Mouse (Mus musculus): ENCODE results near the gene Pgpep1. TPM values are rescaled to one million over a fixed set of nuclear protein-coding genes. Genes with fewer than 3 reads are reported as not detected.

Pgpep1 gene
- polyA plus RNA-seq, 1 experiment from 2014 or later, result 59.8 TPM

DNA sequence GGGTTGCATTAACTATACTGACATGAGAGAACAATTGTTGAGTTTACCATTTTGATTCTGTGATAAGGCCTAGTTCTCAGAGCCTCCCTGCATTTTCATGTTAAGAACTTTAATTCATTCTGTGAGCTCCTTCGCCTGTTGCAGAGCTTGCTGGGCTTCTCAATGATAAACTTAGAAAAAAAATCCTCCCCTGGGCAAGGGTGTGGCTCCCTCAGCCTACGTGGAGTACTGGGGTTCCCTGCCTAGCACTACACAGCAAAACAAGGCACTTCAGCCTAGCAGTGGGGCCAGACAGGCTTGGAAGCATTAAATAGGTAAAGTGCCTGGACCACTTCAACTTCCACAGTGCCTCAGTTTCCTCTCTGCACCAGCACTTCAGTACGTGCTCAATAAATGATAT lies 21.2 kb upstream of the Pgpep1 start:
- Histone ChIP-seq H3K4me2 (ENCODE audit: low read depth, low read length) (no peak overlapping the region), H3K9me3 (ENCODE audit: control insufficient read depth, low read length) (no peaks in the 10 kb centered on the region), H3K4me3 (ENCODE audit: low read depth, low read length) (no peak overlapping the region), H3K27me3 (replicated peaks; ENCODE audit: control insufficient read depth, insufficient read depth, low read length) (no peaks in the 10 kb centered on the region), H3K9ac (ENCODE audit: low read depth, low read length) (no peak overlapping the region), H3K27ac (replicated peaks; ENCODE audit: low read depth, low read length) (no peak overlapping the region), H3K36me3 (ENCODE audit: control insufficient read depth, insufficient read depth, low read length) (peaks cover 25% of the 10 kb centered on the region; the same call in 1 of the 2 replicates), H3K4me1 (ENCODE audit: control insufficient read depth, insufficient read depth, low read length) (peaks cover 11% of the 10 kb centered on the region)
- no peak for DNase-seq (ENCODE audit: low spot score)
- WGBS, result 51% methylated on average over 3 of the region's 3 CpGs
- no peak for ATAC-seq (ENCODE audit: low read depth)

DNA sequence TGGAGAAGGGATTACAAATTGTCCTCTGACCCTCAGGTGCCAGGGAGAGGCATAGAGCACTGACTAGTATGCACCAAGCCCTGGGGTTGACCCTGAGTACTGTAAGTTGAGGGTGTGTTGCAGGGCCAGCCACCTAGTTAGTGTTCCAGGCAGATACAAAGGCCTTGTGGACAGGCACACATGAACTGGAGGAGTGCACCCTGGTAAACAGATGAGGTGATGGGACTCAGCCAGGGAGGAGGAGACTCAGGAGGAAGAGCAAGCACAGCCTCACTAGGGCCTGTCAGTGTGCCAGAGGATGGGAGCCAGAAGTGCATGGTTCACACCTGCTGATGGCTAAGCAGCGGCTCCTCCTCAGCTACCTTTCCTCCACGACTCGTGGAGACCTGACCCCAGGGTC lies 19.9 kb upstream of the Pgpep1 start:
- no peak overlapping the region for H3K4me2 ChIP-seq (ENCODE audit: low read depth, low read length)
- H3K9me3 ChIP-seq (ENCODE audit: control insufficient read depth, low read length), result no peaks in the 10 kb centered on the region
- H3K4me1 ChIP-seq (ENCODE audit: control insufficient read depth, insufficient read depth, low read length), result peaks cover 11% of the 10 kb centered on the region
- no peaks in the 10 kb centered on the region for H3K27me3 ChIP-seq (replicated peaks; ENCODE audit: control insufficient read depth, insufficient read depth, low read length)
- no peak overlapping the region for H3K27ac ChIP-seq (replicated peaks; ENCODE audit: low read depth, low read length)
- WGBS, result 75% methylated on average over 3 of the region's 3 CpGs
- DNase-seq (ENCODE audit: low spot score) (no peak), ATAC-seq (ENCODE audit: low read depth) (no peak)
- H3K9ac ChIP-seq (ENCODE audit: low read depth, low read length), result no peak overlapping the region
- H3K4me3 ChIP-seq (ENCODE audit: low read depth, low read length), result no peak overlapping the region
- peaks cover 25% of the 10 kb centered on the region; the same call in 1 of the 2 replicates for H3K36me3 ChIP-seq (ENCODE audit: control insufficient read depth, insufficient read depth, low read length)

DNA sequence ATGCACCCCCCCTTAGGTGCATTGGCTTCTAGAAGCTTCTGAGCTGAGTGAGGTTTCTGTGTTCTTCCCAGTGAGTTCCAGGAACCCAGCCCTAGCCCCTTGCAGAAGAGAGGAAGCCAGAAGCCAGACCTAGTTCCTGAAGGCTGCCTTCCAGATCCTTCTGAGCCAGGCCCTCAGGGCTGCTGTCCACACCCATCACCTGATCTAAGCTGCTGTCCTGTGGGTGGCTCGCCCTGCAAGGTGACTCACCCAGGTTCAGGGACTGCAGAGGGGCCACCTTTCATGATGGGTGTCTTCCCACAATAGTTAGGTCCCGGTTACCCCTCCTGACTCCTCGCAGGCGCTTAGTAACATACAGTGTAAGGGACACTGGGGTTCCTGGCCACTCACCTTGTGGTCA lies 19.2 kb upstream of the Pgpep1 start:
- Histone ChIP-seq H3K4me2 (ENCODE audit: low read depth, low read length) (no peak overlapping the region), H3K4me1 (ENCODE audit: control insufficient read depth, insufficient read depth, low read length) (peaks cover 11% of the 10 kb centered on the region), H3K27ac (replicated peaks; ENCODE audit: low read depth, low read length) (no peak overlapping the region), H3K36me3 (ENCODE audit: control insufficient read depth, insufficient read depth, low read length) (peaks cover 25% of the 10 kb centered on the region; the same call in 1 of the 2 replicates), H3K9me3 (ENCODE audit: control insufficient read depth, low read length) (no peaks in the 10 kb centered on the region), H3K27me3 (replicated peaks; ENCODE audit: control insufficient read depth, insufficient read depth, low read length) (no peaks in the 10 kb centered on the region), H3K4me3 (ENCODE audit: low read depth, low read length) (no peak overlapping the region), H3K9ac (ENCODE audit: low read depth, low read length) (no peak overlapping the region)
- WGBS, result 94% methylated on average over 4 of the region's 4 CpGs
- DNase-seq (ENCODE audit: low spot score) (no peak), ATAC-seq (ENCODE audit: low read depth) (no peak)

DNA sequence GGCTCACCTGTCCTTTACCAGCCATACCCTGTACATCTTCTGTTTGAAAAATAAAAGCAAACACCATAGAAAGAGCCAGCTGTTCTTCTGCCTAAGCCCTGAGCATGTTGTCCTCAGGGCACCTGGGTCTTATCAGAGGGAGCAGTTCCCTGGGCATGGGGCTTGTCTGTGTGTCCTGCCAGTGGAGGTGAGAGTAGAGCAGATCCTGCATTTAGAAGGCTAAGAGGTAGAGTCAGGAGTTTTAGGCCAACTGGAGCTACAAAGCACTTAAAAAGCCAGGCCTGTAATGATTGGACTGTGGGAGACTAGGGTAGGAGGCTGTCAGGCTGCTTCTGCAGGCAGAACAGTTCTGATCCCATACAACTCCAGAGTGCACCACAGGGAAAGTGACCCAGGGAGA lies 18.5 kb upstream of the Pgpep1 start:
- H3K9me3 ChIP-seq (ENCODE audit: control insufficient read depth, low read length), result no peaks in the 10 kb centered on the region
- H3K27me3 ChIP-seq (replicated peaks; ENCODE audit: control insufficient read depth, insufficient read depth, low read length), result no peaks in the 10 kb centered on the region
- no peak overlapping the region for H3K27ac ChIP-seq (replicated peaks; ENCODE audit: low read depth, low read length)
- H3K36me3 ChIP-seq (ENCODE audit: control insufficient read depth, insufficient read depth, low read length), result peaks cover 25% of the 10 kb centered on the region; the same call in 1 of the 2 replicates
- no peak overlapping the region for H3K4me3 ChIP-seq (ENCODE audit: low read depth, low read length)
- peaks cover 17% of the 10 kb centered on the region for H3K4me1 ChIP-seq (ENCODE audit: control insufficient read depth, insufficient read depth, low read length)
- H3K9ac ChIP-seq (ENCODE audit: low read depth, low read length), result no peak overlapping the region
- H3K4me2 ChIP-seq (ENCODE audit: low read depth, low read length), result no peak overlapping the region
- no peak for DNase-seq (ENCODE audit: low spot score)
- ATAC-seq (ENCODE audit: low read depth), result no peak

DNA sequence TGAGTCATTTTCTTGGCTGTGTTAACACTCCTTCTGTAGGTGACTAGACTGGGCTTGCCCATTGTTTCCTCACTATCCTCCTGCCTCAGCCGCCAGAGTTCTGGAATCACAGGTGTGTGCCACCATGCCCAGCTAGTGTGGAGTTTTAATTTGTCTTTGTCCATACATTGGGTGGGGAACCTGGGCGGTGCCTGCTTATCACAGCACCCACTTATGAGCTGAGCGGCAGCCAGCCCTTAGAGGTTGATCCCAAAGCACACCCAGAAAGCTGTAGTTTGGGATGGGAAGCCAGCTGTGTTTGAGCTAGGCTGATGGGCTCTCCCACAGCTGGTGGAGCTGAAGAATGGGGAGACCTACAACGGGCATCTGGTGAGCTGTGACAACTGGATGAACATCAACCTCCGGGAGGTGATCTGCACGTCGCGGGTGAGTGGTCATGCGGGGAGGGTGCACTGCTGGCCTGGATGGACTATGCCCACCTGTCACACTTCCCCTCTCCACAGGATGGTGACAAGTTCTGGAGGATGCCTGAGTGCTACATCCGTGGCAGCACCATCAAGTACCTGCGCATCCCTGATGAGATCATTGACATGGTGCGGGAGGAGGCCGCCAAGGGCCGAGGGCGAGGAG lies 17.4 kb upstream of the Pgpep1 start:
- Histone ChIP-seq H3K9me3 (ENCODE audit: control insufficient read depth, low read length) (no peaks in the 10 kb centered on the region), H3K27ac (replicated peaks; ENCODE audit: low read depth, low read length) (no peak overlapping the region), H3K27me3 (replicated peaks; ENCODE audit: control insufficient read depth, insufficient read depth, low read length) (no peaks in the 10 kb centered on the region), H3K9ac (ENCODE audit: low read depth, low read length) (no peak overlapping the region), H3K4me3 (ENCODE audit: low read depth, low read length) (no peak overlapping the region), H3K4me1 (ENCODE audit: control insufficient read depth, insufficient read depth, low read length) (peaks cover 15% of the 10 kb centered on the region), H3K4me2 (ENCODE audit: low read depth, low read length) (no peak overlapping the region), H3K36me3 (ENCODE audit: control insufficient read depth, insufficient read depth, low read length) (peaks cover 25% of the 10 kb centered on the region; the same call in 1 of the 2 replicates)
- no peak for ATAC-seq (ENCODE audit: low read depth)
- WGBS, result 89% methylated on average over 15 of the region's 15 CpGs
- no peak for DNase-seq (ENCODE audit: low spot score)

GRCm38 (mm10) chr8:70675336-70675735 lies 15.1 kb upstream of the Pgpep1 start:
- no peak for DNase-seq (ENCODE audit: low spot score)
- H3K4me3 ChIP-seq (ENCODE audit: low read depth, low read length), result no peak overlapping the region
- H3K27ac ChIP-seq (replicated peaks; ENCODE audit: low read depth, low read length), result no peak overlapping the region
- 88% methylated on average over 1 of the region's 1 CpGs for WGBS
- H3K4me1 ChIP-seq (ENCODE audit: control insufficient read depth, insufficient read depth, low read length), result peaks cover 6% of the 10 kb centered on the region
- H3K36me3 ChIP-seq (ENCODE audit: control insufficient read depth, insufficient read depth, low read length), result peaks cover 25% of the 10 kb centered on the region; the same call in 1 of the 2 replicates
- H3K9ac ChIP-seq (ENCODE audit: low read depth, low read length), result no peak overlapping the region
- no peak for ATAC-seq (ENCODE audit: low read depth)
- H3K4me2 ChIP-seq (ENCODE audit: low read depth, low read length), result no peak overlapping the region
- no peaks in the 10 kb centered on the region for H3K27me3 ChIP-seq (replicated peaks; ENCODE audit: control insufficient read depth, insufficient read depth, low read length)
- no peaks in the 10 kb centered on the region for H3K9me3 ChIP-seq (ENCODE audit: control insufficient read depth, low read length)

- Histone ChIP-seq H3K27ac (replicated peaks; ENCODE audit: low read depth, low read length) (no peak overlapping the region), H3K4me3 (ENCODE audit: low read depth, low read length) (no peak overlapping the region), H3K4me2 (ENCODE audit: low read depth, low read length) (peak overlapping the region; percentile 82; the same call in 1 of the 2 replicates), H3K9me3 (ENCODE audit: control insufficient read depth, low read length) (no peaks in the 10 kb centered on the region), H3K4me1 (ENCODE audit: control insufficient read depth, insufficient read depth, low read length) (peaks cover 6% of the 10 kb centered on the region), H3K27me3 (replicated peaks; ENCODE audit: control insufficient read depth, insufficient read depth, low read length) (no peaks in the 10 kb centered on the region), H3K36me3 (ENCODE audit: control insufficient read depth, insufficient read depth, low read length) (peaks cover 24% of the 10 kb centered on the region; the same call in 1 of the 2 replicates), H3K9ac (ENCODE audit: low read depth, low read length) (peak overlapping the region; percentile 82; the same call in 1 of the 2 replicates)
- 62% methylated on average over 4 of the region's 4 CpGs for WGBS
- no peak for ATAC-seq (ENCODE audit: low read depth)
- peak; percentile 30 for DNase-seq (ENCODE audit: low spot score)
These were observed 14.5 kb upstream of the Pgpep1 start for GRCm38 (mm10) chr8:70674716-70675115.

DNA sequence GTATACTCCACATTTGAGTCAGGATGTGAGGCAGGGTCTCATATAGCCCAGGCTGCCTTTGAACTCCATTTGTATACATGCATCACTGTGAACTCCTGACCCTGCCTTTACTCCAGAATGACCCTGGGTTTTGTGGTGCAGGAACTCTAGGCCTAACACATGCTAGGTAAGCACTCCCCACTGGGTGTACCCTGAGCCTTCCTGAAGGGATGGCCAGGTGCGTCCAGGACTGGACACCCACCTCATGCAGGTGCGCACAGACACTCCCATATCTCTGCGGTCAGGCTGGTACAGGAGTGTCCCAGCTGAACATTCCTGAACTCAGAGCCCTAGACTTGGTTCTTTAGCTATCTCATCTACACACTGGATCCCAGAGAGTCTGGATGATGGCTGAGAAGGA lies 13.9 kb upstream of the Pgpep1 start:
- peaks cover 19% of the 10 kb centered on the region; the same call in 1 of the 2 replicates for H3K36me3 ChIP-seq (ENCODE audit: control insufficient read depth, insufficient read depth, low read length)
- H3K9ac ChIP-seq (ENCODE audit: low read depth, low read length), result peak overlapping the region; percentile 82
- H3K27me3 ChIP-seq (replicated peaks; ENCODE audit: control insufficient read depth, insufficient read depth, low read length), result no peaks in the 10 kb centered on the region
- H3K4me1 ChIP-seq (ENCODE audit: control insufficient read depth, insufficient read depth, low read length), result peaks cover 6% of the 10 kb centered on the region
- peak overlapping the region; percentile 82 for H3K4me2 ChIP-seq (ENCODE audit: low read depth, low read length)
- H3K4me3 ChIP-seq (ENCODE audit: low read depth, low read length), result peak overlapping the region; percentile 70
- H3K9me3 ChIP-seq (ENCODE audit: control insufficient read depth, low read length), result no peaks in the 10 kb centered on the region
- no peak for ATAC-seq (ENCODE audit: low read depth)
- DNase-seq (ENCODE audit: low spot score), result no peak
- peak overlapping the region; percentile 95 for H3K27ac ChIP-seq (replicated peaks; ENCODE audit: low read depth, low read length)
- WGBS, result 89% methylated on average over 3 of the region's 3 CpGs
